Mouse (Mus musculus) midbrain, embryonic 12.5 days (tissue): Measurements from ENCODE around the gene Trim14. TPM values are rescaled to one million over a fixed set of nuclear protein-coding genes. Genes with fewer than 3 reads are reported as not detected.

ENCODE experiments used
- ATAC-seq: fragments of 200-750 bp; cut with Nextera tagmentation; 2 replicates; pipeline ENCODE4 v1.8.0; 2017; ENCODE audit warnings: low read depth, moderate TSS enrichment, moderate library complexity; ENCODE audit not compliant: low FRiP score
- H3K27ac ChIP-seq: fragments of 300-500 bp; sonication (generic); replicated peaks from 2 replicates; pipeline ENCODE4 v1.5.1; 2016; ENCODE audit warnings: mild to moderate bottlenecking
- H3K27me3 ChIP-seq: fragments of 300-500 bp; sonication (generic); 2 replicates; pipeline ENCODE4 v1.6.1; 2016; ENCODE audit warnings: mild to moderate bottlenecking
- H3K36me3 ChIP-seq: fragments of 300-500 bp; sonication (generic); 2 replicates; pipeline ENCODE4 v1.6.1; 2016
- H3K4me1 ChIP-seq: fragments of 300-500 bp; sonication (generic); 2 replicates; pipeline ENCODE4 v1.6.1; 2016
- H3K4me2 ChIP-seq: fragments of 300-500 bp; sonication (generic); replicated peaks from 2 replicates; pipeline ENCODE4 v1.6.1; 2016; ENCODE audit warnings: mild to moderate bottlenecking, moderate library complexity
- H3K4me3 ChIP-seq: fragments of 300-500 bp; sonication (generic); 2 replicates; pipeline ENCODE4 v1.5.1; 2016; ENCODE audit warnings: mild to moderate bottlenecking
- H3K9ac ChIP-seq: fragments of 300-500 bp; sonication (generic); replicated peaks from 2 replicates; pipeline ENCODE4 v1.6.1; 2016; ENCODE audit warnings: mild to moderate bottlenecking, moderate library complexity
- H3K9me3 ChIP-seq: fragments of 300-500 bp; sonication (generic); 2 replicates; pipeline ENCODE4 v1.6.1; 2016; ENCODE audit warnings: mild to moderate bottlenecking
- WGBS: fragments of 180-500 bp; shearing (Covaris S2); methylation state at CpG from one replicate; pipeline ENCODE4 v1.1.7; 2016; 5-methylcytosine and 5-hydroxymethylcytosine counted together
- polyA plus RNA-seq: library from polyadenylated mRNA; unstranded; fragments of >200 nt; fragmentation: Nextera tagmentation; extraction: Ambion mirVana; gene quantifications from 2 replicates; pipeline ENCODE4 v1.2.1, GENCODE M21; 2016

Trim14 gene
- polyA plus RNA-seq, 1 experiment from 2014 or later: 1.4 TPM

DNA sequence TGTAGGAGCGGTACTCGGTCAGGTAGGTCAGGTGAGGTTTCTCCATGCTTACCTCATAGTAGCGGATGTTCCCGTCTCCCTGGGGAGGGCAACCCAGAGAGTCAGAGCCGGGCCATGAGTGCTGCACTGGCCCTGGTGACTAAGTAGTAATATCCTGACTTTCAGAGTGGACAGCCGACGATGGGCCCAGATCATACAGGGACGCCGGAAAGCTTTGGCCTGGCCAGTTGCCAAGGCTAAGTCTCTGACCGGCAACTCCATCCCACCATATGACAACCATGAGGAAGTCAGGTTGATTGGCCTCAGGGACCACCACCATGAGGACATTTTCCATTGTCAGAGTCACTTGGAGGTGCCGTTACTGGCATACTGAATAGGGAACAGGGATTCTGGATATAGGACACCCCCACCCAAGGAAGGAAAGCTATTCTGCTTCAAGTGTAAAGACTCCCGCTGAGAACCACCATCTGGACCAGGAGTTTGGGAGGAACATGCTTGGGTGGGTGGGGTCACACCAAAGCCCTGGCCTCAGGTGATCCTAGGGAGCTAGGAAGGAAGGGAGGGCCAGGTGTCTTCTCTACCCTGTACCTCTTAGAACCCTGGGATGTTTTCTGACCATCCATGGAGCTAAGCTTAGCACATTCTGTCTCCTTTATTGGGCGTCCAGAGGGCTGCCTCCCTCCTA lies 7.6 kb upstream of the Trim14 start:
- Histone ChIP-seq H3K36me3 (no peaks in the 10 kb centered on the region), H3K9ac (no peak overlapping the region), H3K4me2 (no peak overlapping the region), H3K4me1 (peaks cover 9% of the 10 kb centered on the region; the same call in 1 of the 2 replicates), H3K27ac (no peak overlapping the region), H3K27me3 (peaks cover 7% of the 10 kb centered on the region; the same call in 1 of the 2 replicates), H3K4me3 (no peak overlapping the region), H3K9me3 (no peaks in the 10 kb centered on the region)
- 92% methylated on average over 13 of the region's 13 CpGs for WGBS
- ATAC-seq: no peak

GRCm38 (mm10) chr4:46541707-46542106 lies 5.8 kb upstream of the Trim14 start:
- no peak overlapping the region for H3K4me2 ChIP-seq
- H3K4me3 ChIP-seq: no peak overlapping the region
- 42% methylated on average over 9 of the region's 9 CpGs for WGBS
- H3K27me3 ChIP-seq: peaks cover 22% of the 10 kb centered on the region
- no peak for ATAC-seq
- H3K9ac ChIP-seq: no peak overlapping the region
- H3K9me3 ChIP-seq: no peaks in the 10 kb centered on the region
- peaks cover 5% of the 10 kb centered on the region; the same call in 1 of the 2 replicates for H3K4me1 ChIP-seq
- H3K27ac ChIP-seq: no peak overlapping the region
- no peaks in the 10 kb centered on the region for H3K36me3 ChIP-seq

GRCm38 (mm10) chr4:46539167-46539566 lies 3.2 kb upstream of the Trim14 start:
- H3K4me2 ChIP-seq: no peak overlapping the region
- peaks cover 15% of the 10 kb centered on the region for H3K4me1 ChIP-seq
- peaks cover 48% of the 10 kb centered on the region for H3K27me3 ChIP-seq
- no peaks in the 10 kb centered on the region for H3K9me3 ChIP-seq
- H3K36me3 ChIP-seq: no peaks in the 10 kb centered on the region
- 70% methylated on average over 9 of the region's 9 CpGs for WGBS
- ATAC-seq: no peak
- H3K27ac ChIP-seq: no peak overlapping the region
- H3K9ac ChIP-seq: no peak overlapping the region
- H3K4me3 ChIP-seq: no peak overlapping the region

GRCm38 (mm10) chr4:46535094-46535830 lies 679 bp downstream of the Trim14 start:
- no peak overlapping the region; the same call in 1 of the 2 replicates for H3K9ac ChIP-seq
- ATAC-seq: no peak

DNA sequence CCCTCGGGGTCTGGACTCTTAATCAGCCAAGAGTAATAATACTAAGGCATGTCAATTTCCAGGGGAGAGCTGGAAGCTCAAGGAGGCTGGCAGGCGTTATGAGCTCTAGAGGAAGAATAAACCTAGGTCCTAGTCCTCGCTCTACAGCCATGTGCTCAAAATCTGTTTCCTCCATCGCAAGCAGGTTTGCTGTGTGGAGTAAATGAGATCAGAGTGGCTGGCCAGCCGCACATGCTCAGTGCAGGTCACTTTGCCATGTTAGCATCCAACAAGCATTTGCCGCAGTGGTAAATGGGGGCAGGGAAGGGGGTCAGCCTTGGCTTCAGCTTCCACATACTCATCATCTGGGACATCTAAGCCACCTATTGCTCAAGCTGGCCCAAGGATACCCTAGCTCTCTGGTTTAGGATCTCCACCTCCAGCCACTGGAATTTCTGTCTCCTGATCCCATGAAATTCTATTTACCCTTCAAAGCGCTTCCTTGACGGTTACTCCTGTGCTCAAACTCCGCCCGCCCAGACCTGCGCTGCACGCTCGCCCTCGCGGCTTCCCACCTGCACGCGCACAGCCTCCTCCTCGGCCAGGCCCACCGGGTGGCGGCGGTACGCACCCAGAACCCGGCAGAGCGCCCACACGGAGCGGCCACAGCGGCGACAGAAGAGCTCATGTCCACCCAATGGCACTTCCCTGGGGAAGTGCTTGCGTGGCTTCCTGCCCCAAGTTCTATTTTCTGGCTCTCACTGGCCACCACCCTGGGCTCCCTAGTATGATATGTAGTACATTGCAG lies 1.8 kb downstream of the Trim14 start:
- no peak overlapping the region for H3K9ac ChIP-seq
- H3K27me3 ChIP-seq: peaks cover 73% of the 10 kb centered on the region
- H3K4me3 ChIP-seq: peak overlapping the region; percentile 22
- 13% methylated on average over 29 of the region's 29 CpGs for WGBS
- peak overlapping the region; percentile 42 for H3K4me2 ChIP-seq
- H3K9me3 ChIP-seq: no peaks in the 10 kb centered on the region
- H3K4me1 ChIP-seq: peaks cover 14% of the 10 kb centered on the region
- no peak for ATAC-seq
- no peaks in the 10 kb centered on the region for H3K36me3 ChIP-seq
- H3K27ac ChIP-seq: no peak overlapping the region

More at GRCm38 (mm10) chr4:46535094-46535830, 679 bp downstream of the Trim14 start:
- Histone ChIP-seq H3K4me1 (peaks cover 14% of the 10 kb centered on the region), H3K27me3 (peaks cover 66% of the 10 kb centered on the region), H3K9me3 (no peaks in the 10 kb centered on the region), H3K36me3 (no peaks in the 10 kb centered on the region), H3K27ac (no peak overlapping the region), H3K4me3 (peak overlapping the region; percentile 45), H3K4me2 (peak overlapping the region; percentile 64)
- 7% methylated on average over 16 of the region's 16 CpGs for WGBS

DNA sequence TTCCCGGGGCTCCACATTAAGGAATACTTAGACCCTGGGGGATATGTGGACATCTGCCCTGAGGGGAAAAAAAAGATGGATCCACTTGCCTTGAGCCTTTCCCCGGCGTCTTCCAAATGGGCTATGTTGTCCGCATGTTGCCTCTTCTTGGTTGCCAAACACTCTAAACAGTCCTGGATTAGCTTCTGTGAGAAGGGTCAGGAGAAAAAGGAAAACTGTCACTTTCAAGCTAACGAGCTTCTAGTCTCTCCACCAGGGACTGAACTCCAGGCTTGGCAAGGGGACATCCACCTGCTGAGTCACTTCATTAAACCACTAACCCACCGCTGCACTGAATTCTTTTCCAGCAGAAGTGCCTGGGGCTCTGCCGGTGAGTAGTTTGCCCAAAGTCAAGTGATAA lies 3.0 kb downstream of the Trim14 start:
- H3K4me1 ChIP-seq: peaks cover 14% of the 10 kb centered on the region
- no peak overlapping the region for H3K9ac ChIP-seq
- H3K4me2 ChIP-seq: no peak overlapping the region
- H3K4me3 ChIP-seq: no peak overlapping the region
- no peak for ATAC-seq
- H3K27ac ChIP-seq: no peak overlapping the region
- no peaks in the 10 kb centered on the region for H3K36me3 ChIP-seq
- 81% methylated on average over 7 of the region's 7 CpGs for WGBS
- H3K27me3 ChIP-seq: peaks cover 61% of the 10 kb centered on the region
- no peaks in the 10 kb centered on the region for H3K9me3 ChIP-seq

- Histone ChIP-seq H3K9ac (no peak overlapping the region), H3K4me1 (peaks cover 17% of the 10 kb centered on the region), H3K9me3 (no peaks in the 10 kb centered on the region), H3K4me3 (no peak overlapping the region), H3K27ac (no peak overlapping the region), H3K27me3 (peaks cover 57% of the 10 kb centered on the region), H3K36me3 (no peaks in the 10 kb centered on the region), H3K4me2 (no peak overlapping the region)
- no peak for ATAC-seq
- WGBS: 86% methylated on average over 2 of the region's 2 CpGs
Measured at GRCm38 (mm10) chr4:46532511-46532910, 3.4 kb downstream of the Trim14 start.

- H3K4me1 ChIP-seq: peaks cover 15% of the 10 kb centered on the region
- no peak overlapping the region for H3K4me3 ChIP-seq
- H3K27me3 ChIP-seq: peaks cover 32% of the 10 kb centered on the region
- no peak overlapping the region for H3K9ac ChIP-seq
- H3K4me2 ChIP-seq: no peak overlapping the region
- H3K9me3 ChIP-seq: no peaks in the 10 kb centered on the region
- no peaks in the 10 kb centered on the region for H3K36me3 ChIP-seq
- H3K27ac ChIP-seq: no peak overlapping the region
- ATAC-seq: no peak
- 52% methylated on average over 7 of the region's 7 CpGs for whole genome bisulfite sequencing
Measured at GRCm38 (mm10) chr4:46529722-46530121, 6.2 kb downstream of the Trim14 start.

DNA sequence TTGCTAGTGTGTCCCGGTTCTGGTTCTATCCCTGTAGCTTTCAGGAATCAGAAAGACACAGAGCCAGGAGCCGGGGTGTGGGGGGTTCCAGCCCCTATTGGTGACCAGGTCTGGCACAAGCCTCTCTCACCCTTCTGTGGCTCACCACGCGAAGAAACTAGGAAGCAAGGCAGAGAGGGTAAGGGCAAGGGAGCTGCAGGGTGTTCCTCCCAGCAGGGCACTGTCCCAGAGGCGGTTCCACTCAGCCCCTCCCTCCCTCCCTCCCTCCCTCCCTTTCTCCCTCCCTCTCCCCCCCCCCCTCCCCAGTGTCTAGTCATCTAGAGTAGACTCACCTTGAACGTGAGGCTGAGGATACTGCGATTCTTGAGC lies 8.4 kb downstream of the Trim14 start:
- no peak for ATAC-seq
- Histone ChIP-seq H3K4me3 (peak overlapping the region; percentile 18; the same call in 1 of the 2 replicates), H3K9ac (0 out of 2 replicates have a peak overlapping the region, but pooled peaks have one; percentile 12), H3K9me3 (no peaks in the 10 kb centered on the region), H3K4me2 (peak overlapping the region; percentile 44), H3K27me3 (peaks cover 10% of the 10 kb centered on the region; the same call in 1 of the 2 replicates), H3K4me1 (peaks cover 8% of the 10 kb centered on the region), H3K36me3 (no peaks in the 10 kb centered on the region), H3K27ac (no peak overlapping the region)
- 7% methylated on average over 7 of the region's 7 CpGs for WGBS

DNA sequence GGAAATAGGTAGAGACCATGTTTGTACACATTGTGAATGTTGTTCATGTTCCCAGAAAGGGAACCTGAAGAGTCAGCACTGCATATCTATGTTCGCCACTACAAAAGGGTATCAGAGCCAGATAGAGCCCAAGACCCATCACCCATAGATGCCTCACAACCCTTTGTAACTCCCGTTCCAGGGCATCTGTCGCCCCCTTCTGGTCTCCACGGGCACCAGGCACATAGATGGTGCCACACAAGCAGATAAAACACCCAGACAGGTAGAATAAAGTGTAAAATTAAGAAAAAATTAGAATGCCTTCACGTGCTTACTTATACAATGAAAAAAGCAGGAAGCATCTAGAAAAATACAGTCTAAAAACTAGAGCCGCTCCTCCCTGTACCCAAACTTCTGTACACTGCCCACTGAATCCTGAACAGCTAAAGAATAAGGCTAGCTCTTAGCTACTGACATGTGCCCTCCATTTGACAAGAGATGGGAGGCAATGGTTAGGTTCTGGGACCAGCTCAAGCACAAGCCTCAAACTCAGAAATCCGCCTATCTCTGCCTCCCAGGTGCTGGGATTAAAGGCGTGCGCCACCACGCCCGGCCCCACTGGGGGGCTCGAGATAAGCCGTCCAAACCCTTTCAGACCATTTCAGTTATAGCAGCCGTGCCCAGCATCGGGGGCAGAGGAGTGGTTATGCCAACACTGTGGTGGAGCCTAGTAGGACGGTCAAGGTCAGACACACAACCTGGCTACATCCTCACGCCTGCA lies 9.0 kb downstream of the Trim14 start:
- no peaks in the 10 kb centered on the region for H3K36me3 ChIP-seq
- 0 out of 2 replicates have a peak overlapping the region, but pooled peaks have one; percentile 12 for H3K9ac ChIP-seq
- H3K9me3 ChIP-seq: no peaks in the 10 kb centered on the region
- peaks cover 8% of the 10 kb centered on the region for H3K4me1 ChIP-seq
- WGBS: 34% methylated on average over 17 of the region's 17 CpGs
- no peak for ATAC-seq
- H3K27ac ChIP-seq: no peak overlapping the region
- H3K4me2 ChIP-seq: peak overlapping the region; percentile 44
- peak overlapping the region; percentile 18; the same call in 1 of the 2 replicates for H3K4me3 ChIP-seq
- peaks cover 7% of the 10 kb centered on the region; the same call in 1 of the 2 replicates for H3K27me3 ChIP-seq

- WGBS: 90% methylated on average over 3 of the region's 3 CpGs
- ATAC-seq: no peak
- H3K4me2 ChIP-seq: no peak overlapping the region
- H3K27ac ChIP-seq: no peak overlapping the region
- H3K36me3 ChIP-seq: no peaks in the 10 kb centered on the region
- peaks cover 7% of the 10 kb centered on the region; the same call in 1 of the 2 replicates for H3K27me3 ChIP-seq
- no peak overlapping the region for H3K9ac ChIP-seq
- peaks cover 8% of the 10 kb centered on the region for H3K4me1 ChIP-seq
- no peak overlapping the region for H3K4me3 ChIP-seq
- H3K9me3 ChIP-seq: no peaks in the 10 kb centered on the region
Measured at GRCm38 (mm10) chr4:46526226-46526625, 9.7 kb downstream of the Trim14 start.
